ENCODE assay signal across 8 mouse cellular contexts in the genomic region with DNA sequence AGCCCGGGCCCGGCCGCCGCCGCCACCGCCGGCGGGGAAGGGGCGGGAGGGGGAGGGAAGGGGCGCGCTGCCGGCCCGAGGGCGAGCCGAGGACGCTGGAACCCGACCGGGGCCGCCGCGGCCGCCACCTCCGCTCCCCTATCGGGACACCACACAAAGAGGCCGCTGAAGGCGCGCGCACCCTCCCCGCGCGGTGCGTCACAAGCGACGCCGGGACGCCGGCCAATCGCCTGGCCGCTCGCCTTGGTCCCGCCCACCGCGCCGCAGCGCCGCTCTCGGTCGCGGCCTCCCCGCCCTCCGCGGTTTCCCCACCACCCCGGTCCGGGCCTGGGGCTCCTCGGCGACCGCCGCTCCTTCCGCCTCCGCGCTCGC. TPM values are rescaled to one million over a fixed set of nuclear protein-coding genes. Genes with fewer than 3 reads are reported as not detected.
A peak's percentile ranks its signal among the peaks of the same experiment; 100 is the strongest.
DNase-seq lines count a peak whose midpoint lies in the region; ATAC-seq lines count a peak whose summit lies in the region.

A gene (minus strand): TSS at position 161 of the 372 bp plus-strand sequence.

- WGBS in intestine, embryonic 14.5 days, result under 1% methylated on average over 45 of the region's 62 CpGs

- no peaks in the 10 kb centered on the region for H3K9me3 ChIP-seq in intestine, embryonic 14.5 days (ENCODE audit: control insufficient read depth, low read length)

- peak within 1 kb of the TSS; percentile 99 for H3K9ac ChIP-seq in intestine, embryonic 14.5 days (ENCODE audit: low read length)

- peak; percentile 93 for ATAC-seq in intestine, embryonic 14.5 days (replicated peaks; ENCODE audit: low FRiP score, low TSS enrichment, low read depth)
- ATAC-seq in megakaryocyte progenitor cell, adult 5-6 weeks (replicated peaks; ENCODE audit: poor library complexity), result peak; percentile 67

- intact Hi-C loops in left cerebral cortex, postnatal 10 days (cut with DNase I), result no loop called here

- peak within 1 kb of the TSS; percentile 100 for H3K4me3 ChIP-seq in intestine, embryonic 14.5 days (ENCODE audit: low read depth, low read length)

- peak within 1 kb of the TSS; percentile 99 for H3K27ac ChIP-seq in intestine, embryonic 14.5 days (ENCODE audit: low read depth)

- DNase-seq in adrenal gland, adult 18-20 months (ENCODE audit: low spot score in 2 of 2), result peak; percentile 96 to 97
- peak; percentile 95 for DNase-seq in embryo, embryonic 10.5 days (ENCODE audit: low spot score)
- DNase-seq in gastrocnemius, postnatal 25 days, result peak; percentile 92
- no peak for DNase-seq in intestine, embryonic 14.5 days (ENCODE audit: low spot score)
- DNase-seq in left cerebral cortex, postnatal 10 days (ENCODE audit: extremely low spot score in 1 of 2, low spot score in 2 of 2), result peak; percentile 89 to 98
- peak; percentile 95 to 96 for DNase-seq in right cerebral cortex, postnatal 10 days (ENCODE audit: low spot score in 2 of 2)
- peak; percentile 95 for DNase-seq in urinary bladder, postnatal 14 days (ENCODE audit: low spot score)

- no peaks in the 10 kb centered on the region for H3K27me3 ChIP-seq in intestine, embryonic 14.5 days (replicated peaks; ENCODE audit: control insufficient read depth, insufficient read depth, low read length)

- peaks cover 15% of the 10 kb centered on the region for H3K36me3 ChIP-seq in intestine, embryonic 14.5 days (ENCODE audit: control insufficient read depth, insufficient read depth, low read length)

- peaks cover 34% of the 10 kb centered on the region for H3K4me1 ChIP-seq in intestine, embryonic 14.5 days (replicated peaks; ENCODE audit: control insufficient read depth, insufficient read depth, low read length)

- peak within 1 kb of the TSS; percentile 81 for H3K4me2 ChIP-seq in intestine, embryonic 14.5 days (ENCODE audit: low read length)

RNA-seq across cellular contexts. Expression of the gene that starts here (rescaled TPM):
- total RNA-seq in adrenal gland, adult 18-20 months (2021), result 100 to 1,000 TPM in 1 of 2 experiments, 10 to 100 TPM in 1; 95.7 to 111 TPM
- total RNA-seq in gastrocnemius, postnatal 25 days (2021), result 10 to 100 TPM; 34.6 to 38.6 TPM
- 42.5 and 42.8 TPM in 2 replicates for polyA plus RNA-seq in intestine, embryonic 14.5 days (2014; fragmentation: Nextera tagmentation; extraction: Ambion mirVana)
- total RNA-seq in left cerebral cortex, postnatal 10 days (2021), result 100 to 1,000 TPM; 146 to 151 TPM
- 151 and 162 TPM in 2 replicates for total RNA-seq in megakaryocyte progenitor cell, adult 5-6 weeks (2015)
- 82.5 and 95.8 TPM in 2 replicates for total RNA-seq in megakaryocyte progenitor cell, adult 5-6 weeks (2017)
